ENCODE assay signal across 8 mouse cellular contexts in the genomic region with DNA sequence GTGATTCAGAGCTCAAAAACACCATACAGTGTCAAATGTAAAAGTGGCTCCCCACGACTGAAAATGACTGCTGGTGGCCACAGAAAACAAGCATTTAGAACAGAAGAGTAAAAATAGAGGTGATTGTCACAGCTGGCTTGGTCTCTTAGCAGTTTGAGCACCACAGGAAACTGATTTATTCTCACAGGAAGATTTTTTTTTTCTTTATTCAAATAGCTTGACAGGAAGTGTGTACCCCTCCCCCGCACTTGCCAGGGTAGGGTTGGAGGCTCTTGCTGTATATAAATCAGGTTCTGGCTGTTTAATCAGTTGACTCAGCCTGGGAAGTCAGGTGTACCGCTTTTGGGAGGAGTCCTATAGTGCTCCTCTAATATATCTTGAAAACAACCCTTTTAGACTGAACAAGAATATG. TPM values are rescaled to one million over a fixed set of nuclear protein-coding genes. Genes with fewer than 3 reads are reported as not detected.
DNase-seq lines count a peak whose midpoint lies in the region; ATAC-seq and TF ChIP-seq lines count a peak whose summit lies in the region.

No protein-coding gene starts in this region.

- H3K9ac ChIP-seq in heart, adult 2 months (ENCODE audit: low read depth, low read length), result peak overlapping the region; percentile 96
- peak overlapping the region; percentile 96 for H3K9ac ChIP-seq in MEL (ENCODE audit: control insufficient read depth, low read depth, low read length, poor library complexity, severe bottlenecking)
- H3K9ac ChIP-seq in forebrain, postnatal 0 days, result peak overlapping the region; percentile 91
- peak overlapping the region; percentile 90 for H3K9ac ChIP-seq in stomach, embryonic 14.5 days (replicated peaks; ENCODE audit: low read depth, low read length)

- DNase-seq in heart, adult 2 months, result peak in 1 of 2 experiments; percentile 54
- DNase-seq in heart, adult 8-10 months (ENCODE audit: low spot score), result no peak
- peak; percentile 74 for DNase-seq in MEL (ENCODE audit: low read depth, low spot score)
- DNase-seq in forebrain, postnatal 0 days, result peak; percentile 26
- DNase-seq in kidney, postnatal 14 days, result peak; percentile 56

- H3K9me3 ChIP-seq in MEL (replicated peaks; ENCODE audit: insufficient read depth, low read length), result no peaks in the 10 kb centered on the region
- H3K9me3 ChIP-seq in forebrain, postnatal 0 days (ENCODE audit: low read length), result no peaks in the 10 kb centered on the region
- H3K9me3 ChIP-seq in stomach, embryonic 14.5 days (ENCODE audit: control insufficient read depth, low read depth, low read length), result no peaks in the 10 kb centered on the region

- peaks cover 31% of the 10 kb centered on the region for H3K36me3 ChIP-seq in heart, adult 2 months (ENCODE audit: control insufficient read depth, insufficient read depth, low read length)
- H3K36me3 ChIP-seq in MEL (ENCODE audit: control insufficient read depth in 1 of 2, insufficient read depth in 2 of 2, low read length in 2 of 2), result peaks cover 8 to 28% of the 10 kb centered on the region in 2 experiments; a peak in 3 of 4 replicates
- peaks cover 15% of the 10 kb centered on the region; the same call in 1 of the 2 replicates for H3K36me3 ChIP-seq in forebrain, postnatal 0 days (ENCODE audit: insufficient read depth)
- peaks cover 15% of the 10 kb centered on the region; the same call in 1 of the 2 replicates for H3K36me3 ChIP-seq in macrophage (ENCODE audit: inconsistent target)
- peaks cover 15% of the 10 kb centered on the region for H3K36me3 ChIP-seq in stomach, embryonic 14.5 days (ENCODE audit: control insufficient read depth, insufficient read depth, low read length)

- no peak for TF ChIP-seq POLR2A in heart, adult 2 months (IDR thresholded peaks at IDR 0.05; ENCODE audit: insufficient read depth, low read depth, low read length)
- TF ChIP-seq POLR2A in MEL (IDR thresholded peaks at IDR 0.05; ENCODE audit: control insufficient read depth in 1 of 2, insufficient read depth in 1 of 2, low read depth in 1 of 2, low read length in 2 of 2, poor library complexity in 1 of 2), result no peak

- H3K4me2 ChIP-seq in forebrain, postnatal 0 days (ENCODE audit: low read depth), result peak overlapping the region; percentile 78
- H3K4me2 ChIP-seq in stomach, embryonic 14.5 days (replicated peaks; ENCODE audit: low read depth, low read length), result peak overlapping the region; percentile 95

- peaks cover 18% of the 10 kb centered on the region for H3K4me1 ChIP-seq in heart, adult 2 months (ENCODE audit: control insufficient read depth, insufficient read depth, low read length)
- peaks cover 19 to 30% of the 10 kb centered on the region in 2 experiments for H3K4me1 ChIP-seq in MEL (ENCODE audit: control insufficient read depth in 1 of 2, insufficient read depth in 2 of 2, low read length in 2 of 2)
- H3K4me1 ChIP-seq in forebrain, postnatal 0 days (ENCODE audit: insufficient read depth), result peaks cover 17% of the 10 kb centered on the region
- H3K4me1 ChIP-seq in stomach, embryonic 14.5 days (ENCODE audit: control insufficient read depth, insufficient read depth, low read length), result peaks cover 19% of the 10 kb centered on the region; the same call in 1 of the 2 replicates

- no peak for TF ChIP-seq CTCF in heart, adult 2 months (IDR thresholded peaks at IDR 0.05)
- TF ChIP-seq CTCF in MEL (IDR thresholded peaks at IDR 0.05 in 2 of 3, conservative IDR thresholded peaks at IDR 0.05 in 1 of 3; ENCODE audit: control insufficient read depth in 1 of 3, insufficient read depth in 1 of 3, low read depth in 2 of 3, low read length in 3 of 3, poor library complexity in 1 of 3, severe bottlenecking in 1 of 3), result no peak
- TF ChIP-seq CTCF in forebrain, postnatal 0 days (IDR thresholded peaks at IDR 0.05; ENCODE audit: low read depth), result no peak

- H3K27ac ChIP-seq in heart, adult 2 months, result peak overlapping the region; percentile 97
- H3K27ac ChIP-seq in MEL (ENCODE audit: control insufficient read depth, low read depth, low read length), result peak overlapping the region; percentile 80; the same call in 1 of the 2 replicates
- H3K27ac ChIP-seq in forebrain, postnatal 0 days (ENCODE audit: low read depth, low read length), result no peak overlapping the region
- peak overlapping the region; percentile 61 for H3K27ac ChIP-seq in macrophage
- peak overlapping the region; percentile 94 for H3K27ac ChIP-seq in stomach, embryonic 14.5 days (ENCODE audit: low read length)

- H3K79me2 ChIP-seq in heart, adult 2 months (replicated peaks; ENCODE audit: control insufficient read depth, insufficient read depth, low read length), result peaks cover 1% of the 10 kb centered on the region; the same call in 1 of the 2 replicates
- H3K79me2 ChIP-seq in MEL (ENCODE audit: control insufficient read depth, insufficient read depth, low read length, poor library complexity) (peaks cover 45% of the 10 kb centered on the region), macrophage (ENCODE audit: inconsistent target) (peaks cover 84% of the 10 kb centered on the region)

- intact Hi-C loops in heart, adult 2 months (cut with DNase I), result loop anchor here (5.0 to 10.0 kb wide), 2 partner anchors 58 to 364 kb away; a partner anchor contains a TSS

- no peak for TF ChIP-seq RAD21 in MEL (IDR thresholded peaks at IDR 0.05; ENCODE audit: low read depth, low read length)

- TF ChIP-seq EP300 in heart, adult 2 months (IDR thresholded peaks at IDR 0.05; ENCODE audit: insufficient read depth, low read depth, low read length), result no peak
- 0 out of 4 replicates have a peak, but pooled peaks of 1 of the 2 experiments have one; percentile 21 for TF ChIP-seq EP300 in MEL (IDR thresholded peaks at IDR 0.05; ENCODE audit: low read depth in 1 of 2, low read length in 2 of 2)

- ATAC-seq in forebrain, postnatal 0 days, result no peak
- ATAC-seq in stomach, embryonic 14.5 days (ENCODE audit: insufficient number of reproducible peaks, insufficient read depth, low FRiP score, low read depth), result no peak
- no peak for ATAC-seq in megakaryocyte-erythroid progenitor cell, adult 5-6 weeks (replicated peaks; ENCODE audit: low FRiP score, low TSS enrichment, poor library complexity, severe bottlenecking)

- no peaks in the 10 kb centered on the region for H3K27me3 ChIP-seq in heart, adult 2 months (ENCODE audit: control insufficient read depth, insufficient read depth, low read length)
- no peaks in the 10 kb centered on the region for H3K27me3 ChIP-seq in MEL (ENCODE audit: control insufficient read depth in 1 of 2, insufficient read depth in 2 of 2, low read length in 2 of 2)
- no peaks in the 10 kb centered on the region for H3K27me3 ChIP-seq in forebrain, postnatal 0 days (ENCODE audit: insufficient read depth, low read length)
- H3K27me3 ChIP-seq in stomach, embryonic 14.5 days (ENCODE audit: control insufficient read depth, insufficient read depth, low read length), result no peaks in the 10 kb centered on the region

- H3K4me3 ChIP-seq in heart, adult 2 months, result peak overlapping the region; percentile 93
- H3K4me3 ChIP-seq in MEL (ENCODE audit: control insufficient read depth in 1 of 2, insufficient read depth in 1 of 2, low read depth in 2 of 2, low read length in 2 of 2) (peak overlapping the region; percentile 65 to 85), macrophage (ENCODE audit: inconsistent target) (peak overlapping the region; percentile 94)
- H3K4me3 ChIP-seq in forebrain, postnatal 0 days (ENCODE audit: low read depth, low read length), result peak overlapping the region; percentile 82
- peak overlapping the region; percentile 93 for H3K4me3 ChIP-seq in stomach, embryonic 14.5 days (ENCODE audit: low read depth, low read length)

- 12% methylated on average over 3 of the region's 3 CpGs for WGBS in heart, adult 2 months
- WGBS in forebrain, postnatal 0 days, result 35% methylated on average over 3 of the region's 3 CpGs
- WGBS in macrophage (ENCODE audit: missing documents), result 6% methylated on average over 3 of the region's 3 CpGs
- WGBS in stomach, embryonic 14.5 days, result 12% methylated on average over 3 of the region's 3 CpGs

RNA-seq across cellular contexts. Expression of a gene that starts 3.5 kb away (rescaled TPM):
- total RNA-seq in heart, adult 2 months (2021), result 100 to 1,000 TPM; 307 to 341 TPM
- 90.7 and 108 TPM in 2 replicates for polyA plus RNA-seq in heart, adult 2 months (2012; rRNA removed)
- 100 to 1,000 TPM; 299 to 346 (median 322) TPM for total RNA-seq in heart, adult 8-10 months (2022)
- total RNA-seq in MEL (2012; rRNA removed), result 1,667 and 1,814 TPM in 2 replicates
- polyA plus RNA-seq in MEL (2012; ENCODE audit: insufficient read depth in 1 of 2, insufficient read length in 2 of 2, low read depth in 1 of 2, low replicate concordance in 2 of 2, missing spikeins in 1 of 2) (100 to 1,000 TPM in 1 of 2 experiments, not detected in 1; 930 TPM), macrophage (2018) (501 to 933 TPM (median 626 TPM) in 3 replicates)
- total RNA-seq in forebrain, postnatal 0 days (2014; rRNA removed), result 128 and 358 TPM in 2 replicates
- 660 and 891 TPM in 2 replicates for polyA plus RNA-seq in forebrain, postnatal 0 days (2015; fragmentation: Nextera tagmentation; extraction: Ambion mirVana)
- 100 to 1,000 TPM in 1 of 26 experiments, 10 to 100 TPM in 24, 1 to 10 TPM in 1; 9.5 to 133 (median 24.8) TPM for total RNA-seq in macrophage (2018; cell fraction: chromatin; rRNA removed)
- 100 to 1,000 TPM; 259 to 879 (median 445) TPM for total RNA-seq in macrophage (2018; cell fraction: cytosol; rRNA removed)
- total RNA-seq in macrophage (2018; cell fraction: nucleus; rRNA removed), result 10 to 100 TPM; 37.5 to 94.1 (median 55.2) TPM
- 1,103 and 1,116 TPM in 2 replicates for polyA plus RNA-seq in stomach, embryonic 14.5 days (2014; fragmentation: Nextera tagmentation; extraction: Ambion mirVana)
- total RNA-seq in megakaryocyte-erythroid progenitor cell, adult 5-6 weeks (2014; fragmentation: Nextera tagmentation), result 1,595 and 1,825 TPM in 2 replicates
- total RNA-seq in megakaryocyte-erythroid progenitor cell, adult 5-6 weeks (2017), result 1,385 and 1,766 TPM in 2 replicates

RNA-seq across cellular contexts. Expression of a gene that starts 3.8 kb away (rescaled TPM):
- total RNA-seq in heart, adult 2 months (2021), result 100 to 1,000 TPM in 1 of 2 experiments, 10 to 100 TPM in 1; 85.1 to 102 TPM
- polyA plus RNA-seq in heart, adult 2 months (2012; rRNA removed), result 38.8 and 51.5 TPM in 2 replicates
- 100 to 1,000 TPM in 3 of 4 experiments, 10 to 100 TPM in 1; 90.3 to 125 (median 106) TPM for total RNA-seq in heart, adult 8-10 months (2022)
- 64.4 and 65.4 TPM in 2 replicates for total RNA-seq in MEL (2012; rRNA removed)
- 10 to 100 TPM in 1 of 2 experiments, not detected in 1; 87.0 TPM for polyA plus RNA-seq in MEL (2012; ENCODE audit: insufficient read depth in 1 of 2, insufficient read length in 2 of 2, low read depth in 1 of 2, low replicate concordance in 2 of 2, missing spikeins in 1 of 2)
- total RNA-seq in forebrain, postnatal 0 days (2014; rRNA removed), result 80.0 and 92.4 TPM in 2 replicates
- polyA plus RNA-seq in forebrain, postnatal 0 days (2015; fragmentation: Nextera tagmentation; extraction: Ambion mirVana), result 167 and 170 TPM in 2 replicates
- 10 to 100 TPM in 25 of 26 experiments, 1 to 10 TPM in 1; 7.9 to 56.6 (median 26.2) TPM for total RNA-seq in macrophage (2018; cell fraction: chromatin; rRNA removed)
- total RNA-seq in macrophage (2018; cell fraction: cytosol; rRNA removed), result 10 to 100 TPM; 24.7 to 62.3 (median 48.6) TPM
- total RNA-seq in macrophage (2018; cell fraction: nucleus; rRNA removed), result 10 to 100 TPM in 25 of 26 experiments, 1 to 10 TPM in 1; 9.9 to 50.9 (median 30.1) TPM
- polyA plus RNA-seq in macrophage (2018), result 48.9 to 69.3 TPM (median 53.8 TPM) in 3 replicates
- 119 and 124 TPM in 2 replicates for polyA plus RNA-seq in stomach, embryonic 14.5 days (2014; fragmentation: Nextera tagmentation; extraction: Ambion mirVana)
- 56.6 and 77.5 TPM in 2 replicates for total RNA-seq in megakaryocyte-erythroid progenitor cell, adult 5-6 weeks (2014; fragmentation: Nextera tagmentation)
- 39.5 and 52.9 TPM in 2 replicates for total RNA-seq in megakaryocyte-erythroid progenitor cell, adult 5-6 weeks (2017)

RNA-seq across cellular contexts. Expression of a gene that starts 11.7 kb away (rescaled TPM):
- under 1 TPM in 1 of 2 experiments, not detected in 1; 0.20 TPM for total RNA-seq in heart, adult 2 months (2021)
- polyA plus RNA-seq in heart, adult 2 months (2012; rRNA removed), result 0.47 and 0.59 TPM in 2 replicates
- under 1 TPM; 0.09 to 0.22 (median 0.13) TPM for total RNA-seq in heart, adult 8-10 months (2022)
- 0.49 and 0.77 TPM in 2 replicates for total RNA-seq in MEL (2012; rRNA removed)
- polyA plus RNA-seq in MEL (2012; ENCODE audit: insufficient read depth in 1 of 2, insufficient read length in 2 of 2, low read depth in 1 of 2, low replicate concordance in 2 of 2, missing spikeins in 1 of 2) (under 1 TPM in 1 of 2 experiments, not detected in 1; 0.79 TPM), macrophage (2018) (0.09 to 1.3 TPM (median 0.66 TPM) in 3 replicates)
- total RNA-seq in forebrain, postnatal 0 days (2014; rRNA removed), result 0.43 and 1.4 TPM in 2 replicates
- polyA plus RNA-seq in forebrain, postnatal 0 days (2015; fragmentation: Nextera tagmentation; extraction: Ambion mirVana), result 0.38 and 0.64 TPM in 2 replicates
- 1 to 10 TPM in 21 of 26 experiments, under 1 TPM in 5; 0.50 to 6.7 (median 1.6) TPM for total RNA-seq in macrophage (2018; cell fraction: chromatin; rRNA removed)
- total RNA-seq in macrophage (2018; cell fraction: cytosol; rRNA removed), result 1 to 10 TPM in 3 of 26 experiments, under 1 TPM in 23; 0.14 to 1.4 (median 0.40) TPM
- 1 to 10 TPM in 24 of 26 experiments, under 1 TPM in 2; 0.41 to 8.3 (median 2.4) TPM for total RNA-seq in macrophage (2018; cell fraction: nucleus; rRNA removed)
- polyA plus RNA-seq in stomach, embryonic 14.5 days (2014; fragmentation: Nextera tagmentation; extraction: Ambion mirVana), result 1.1 and 1.8 TPM in 2 replicates
- 0.89 and 1.4 TPM in 2 replicates for total RNA-seq in megakaryocyte-erythroid progenitor cell, adult 5-6 weeks (2014; fragmentation: Nextera tagmentation)
- 0.27 TPM in 1 of 2 replicates, not detected in the other for total RNA-seq in megakaryocyte-erythroid progenitor cell, adult 5-6 weeks (2017)

RNA-seq across cellular contexts. Expression of a gene that starts 56.4 kb away (rescaled TPM):
- 10 to 100 TPM; 13.4 to 14.0 TPM for total RNA-seq in heart, adult 2 months (2021)
- 7.6 and 18.3 TPM in 2 replicates for polyA plus RNA-seq in heart, adult 2 months (2012; rRNA removed)
- 10 to 100 TPM; 12.0 to 15.7 (median 14.1) TPM for total RNA-seq in heart, adult 8-10 months (2022)
- total RNA-seq in MEL (2012; rRNA removed), result 6.2 and 7.3 TPM in 2 replicates
- polyA plus RNA-seq in MEL (2012; ENCODE audit: insufficient read depth in 1 of 2, insufficient read length in 2 of 2, low read depth in 1 of 2, low replicate concordance in 2 of 2, missing spikeins in 1 of 2) (10 to 100 TPM in 1 of 2 experiments, not detected in 1; 12.9 TPM), macrophage (2018) (11.7 to 16.1 TPM (median 12.3 TPM) in 3 replicates)
- total RNA-seq in forebrain, postnatal 0 days (2014; rRNA removed), result 28.3 and 36.2 TPM in 2 replicates
- 19.6 and 23.9 TPM in 2 replicates for polyA plus RNA-seq in forebrain, postnatal 0 days (2015; fragmentation: Nextera tagmentation; extraction: Ambion mirVana)
- total RNA-seq in macrophage (2018; cell fraction: chromatin; rRNA removed), result 100 to 1,000 TPM in 3 of 26 experiments, 10 to 100 TPM in 23; 20.8 to 113 (median 74.0) TPM
- 10 to 100 TPM in 19 of 26 experiments, 1 to 10 TPM in 7; 5.5 to 16.9 (median 13.1) TPM for total RNA-seq in macrophage (2018; cell fraction: cytosol; rRNA removed)
- total RNA-seq in macrophage (2018; cell fraction: nucleus; rRNA removed), result 10 to 100 TPM in 24 of 26 experiments, 1 to 10 TPM in 2; 8.0 to 67.9 (median 34.1) TPM
- polyA plus RNA-seq in stomach, embryonic 14.5 days (2014; fragmentation: Nextera tagmentation; extraction: Ambion mirVana), result 36.1 and 38.6 TPM in 2 replicates
- total RNA-seq in megakaryocyte-erythroid progenitor cell, adult 5-6 weeks (2014; fragmentation: Nextera tagmentation), result 21.3 and 32.2 TPM in 2 replicates
- total RNA-seq in megakaryocyte-erythroid progenitor cell, adult 5-6 weeks (2017), result 17.5 and 21.8 TPM in 2 replicates
